Mouse (Mus musculus) CH12.LX (cell line): Measurements from ENCODE around the gene Adam29.

Source experiments
- CTCF ChIP-seq, 2 experiments: IDR thresholded peaks in 1 of 2; conservative IDR thresholded peaks in 1 of 2; 2 replicates each; pipeline ENCODE4 v1.5.1; 2011 to 2012; ENCODE audit warnings: low read depth in 2 of 2, low read length in 2 of 2, improper control_type of control experiment in 1 of 2, inconsistent platforms in 1 of 2, mild to moderate bottlenecking in 1 of 2, moderate library complexity in 1 of 2
- NRF1 ChIP-seq: IDR thresholded peaks from 2 replicates; pipeline ENCODE4 v1.6.1; 2014; ENCODE audit warnings: low read depth, mild to moderate bottlenecking, inconsistent platforms, low read length, improper control_type of control experiment, moderate library complexity
- RCOR1 ChIP-seq: conservative IDR thresholded peaks from 2 replicates; pipeline ENCODE4 v1.6.1; 2012; ENCODE audit warnings: low read depth, mild to moderate bottlenecking, inconsistent platforms, low read length, improper control_type of control experiment

GRCm38 (mm10) chr8:55939870-55940525, 33.2 kb upstream of the Adam29 start, which contains the start of gene Glra3:
- TF ChIP-seq CTCF (conservative IDR thresholded peaks at IDR 0.05 in 1 of 2, IDR thresholded peaks at IDR 0.05 in 1 of 2; ENCODE audit: low read depth in 2 of 2, low read length in 2 of 2) (no peak), NRF1 (no peak), RCOR1 (no peak)
